Mouse (Mus musculus) cerebral cortex, adult 2 months (tissue): Measurements from ENCODE around the gene F5.

Experiments
- WGBS: fragments of 180-500 bp; shearing (Covaris S2); methylation state at CpG from one replicate; pipeline ENCODE4 v1.1.7; 2018; 5-methylcytosine and 5-hydroxymethylcytosine counted together

The F5 gene

DNA sequence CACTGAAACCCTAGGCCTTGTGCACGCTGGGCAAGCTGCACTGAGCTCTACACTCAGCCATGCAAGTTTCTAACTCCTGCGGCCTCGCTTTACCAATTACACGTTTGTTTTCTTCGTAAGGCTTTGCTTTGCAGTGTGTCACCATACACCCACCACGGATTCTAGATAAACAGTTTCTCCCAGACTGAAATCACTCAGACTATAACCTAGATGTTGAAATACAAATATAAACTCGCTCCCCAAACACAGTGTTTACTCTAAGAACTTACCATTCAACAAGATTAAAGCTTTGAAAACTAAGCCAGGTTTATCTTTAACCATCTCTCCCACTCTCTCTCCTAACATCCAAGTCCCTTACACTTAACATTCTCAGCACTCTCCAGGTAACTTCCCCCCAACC is 83.4 kb downstream of the F5 start:
- WGBS: 80% methylated on average over 7 of the region's 7 CpGs

DNA sequence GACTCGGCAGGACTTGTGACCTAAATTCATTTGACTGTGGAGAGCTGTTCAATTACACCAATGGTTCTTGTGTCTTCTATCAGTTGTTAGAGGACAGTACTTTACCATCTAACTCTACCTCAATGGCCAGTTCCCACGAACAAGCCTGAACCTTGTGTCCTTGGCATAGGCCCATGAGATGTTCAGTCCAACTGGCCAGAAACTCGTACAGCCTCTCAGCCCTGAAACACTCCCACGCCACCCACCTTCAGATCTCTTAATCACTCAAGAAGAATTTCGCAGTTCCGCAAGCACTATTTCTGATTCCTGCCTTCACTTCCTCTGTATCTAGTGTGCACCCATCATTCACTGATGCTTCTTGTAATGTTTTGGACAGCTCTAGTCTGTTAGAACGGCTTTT is 84.4 kb downstream of the F5 start:
- WGBS: 55% methylated on average over 7 of the region's 7 CpGs

DNA sequence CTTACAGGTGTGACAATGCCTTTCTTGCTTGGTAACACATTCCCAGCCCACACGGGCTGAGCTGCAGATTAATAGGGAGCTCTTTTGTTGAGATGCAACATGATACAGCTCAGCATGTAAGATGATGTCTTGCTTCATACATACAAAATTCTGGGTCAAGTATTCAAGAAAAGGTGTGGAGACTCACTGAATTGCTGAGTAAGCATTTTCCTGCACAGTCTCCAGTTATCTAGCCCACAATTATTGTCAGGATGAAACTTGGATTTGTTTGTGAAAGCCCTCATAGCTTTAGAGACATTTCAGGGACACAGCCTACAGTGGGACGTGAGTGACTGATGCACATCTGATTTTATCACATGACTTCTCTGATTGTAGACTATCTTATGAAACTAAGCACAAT is 89.9 kb downstream of the F5 start:
- 82% methylated on average over 2 of the region's 2 CpGs for WGBS

DNA sequence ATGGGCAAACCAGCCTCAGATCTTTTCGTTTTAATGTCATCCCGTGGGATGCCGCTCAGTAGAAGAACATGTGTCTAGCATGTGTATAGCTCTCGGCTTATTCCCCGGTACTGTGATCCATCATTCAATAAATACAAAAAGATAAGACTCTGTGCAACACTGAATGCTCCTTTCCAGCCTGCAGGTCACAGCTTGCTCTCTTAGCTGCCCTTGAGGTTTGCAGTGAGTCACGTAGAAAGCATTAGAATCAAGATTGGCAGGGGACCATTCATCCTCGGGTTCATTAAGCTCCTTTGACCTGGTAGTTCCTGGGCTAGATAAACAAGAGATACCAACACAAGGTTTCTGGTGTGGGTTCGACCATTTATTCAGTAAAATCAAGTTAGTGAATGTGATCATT is 91.2 kb downstream of the F5 start:
- WGBS: 83% methylated on average over 8 of the region's 8 CpGs

DNA sequence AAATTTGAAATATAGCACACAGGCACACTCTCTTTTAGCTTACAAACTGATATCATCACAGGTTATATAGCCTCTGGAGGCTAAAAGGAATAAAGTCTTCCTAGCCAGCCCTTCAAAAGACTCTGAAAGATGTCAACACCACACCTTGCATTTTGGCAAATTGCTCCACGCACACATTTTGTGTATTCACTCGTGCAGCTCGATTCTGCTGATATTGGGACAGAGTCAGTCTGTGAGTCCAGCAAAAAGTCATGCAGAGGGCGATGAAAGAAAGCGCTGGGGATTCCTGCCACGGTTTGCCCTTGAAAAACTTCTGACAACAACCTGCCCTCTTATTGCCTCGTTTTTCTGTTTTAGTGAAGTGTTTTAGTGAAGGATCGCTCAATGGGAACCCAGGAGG is 95.8 kb downstream of the F5 start:
- WGBS: 61% methylated on average over 8 of the region's 8 CpGs

DNA sequence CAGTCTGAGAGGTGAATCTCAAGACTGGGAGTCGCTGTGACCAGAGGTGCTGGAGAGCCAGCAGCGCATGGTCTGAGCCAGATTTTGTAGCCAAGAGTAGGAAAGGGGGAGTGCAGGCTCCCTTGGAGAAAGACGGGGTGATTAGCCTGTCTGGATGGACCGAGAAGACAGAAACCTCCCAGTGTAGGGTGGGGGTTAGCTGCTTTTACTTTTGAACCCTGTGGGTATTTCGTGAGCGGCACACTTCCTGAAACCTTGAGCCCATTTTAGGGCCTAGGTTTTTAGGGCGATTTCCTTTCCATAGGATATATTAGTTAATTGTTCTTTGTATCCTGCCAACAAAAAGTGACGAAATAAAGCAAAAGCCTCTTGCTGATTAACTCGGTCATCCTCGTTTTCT is 96.3 kb downstream of the F5 start:
- WGBS: 24% methylated on average over 10 of the region's 10 CpGs

DNA sequence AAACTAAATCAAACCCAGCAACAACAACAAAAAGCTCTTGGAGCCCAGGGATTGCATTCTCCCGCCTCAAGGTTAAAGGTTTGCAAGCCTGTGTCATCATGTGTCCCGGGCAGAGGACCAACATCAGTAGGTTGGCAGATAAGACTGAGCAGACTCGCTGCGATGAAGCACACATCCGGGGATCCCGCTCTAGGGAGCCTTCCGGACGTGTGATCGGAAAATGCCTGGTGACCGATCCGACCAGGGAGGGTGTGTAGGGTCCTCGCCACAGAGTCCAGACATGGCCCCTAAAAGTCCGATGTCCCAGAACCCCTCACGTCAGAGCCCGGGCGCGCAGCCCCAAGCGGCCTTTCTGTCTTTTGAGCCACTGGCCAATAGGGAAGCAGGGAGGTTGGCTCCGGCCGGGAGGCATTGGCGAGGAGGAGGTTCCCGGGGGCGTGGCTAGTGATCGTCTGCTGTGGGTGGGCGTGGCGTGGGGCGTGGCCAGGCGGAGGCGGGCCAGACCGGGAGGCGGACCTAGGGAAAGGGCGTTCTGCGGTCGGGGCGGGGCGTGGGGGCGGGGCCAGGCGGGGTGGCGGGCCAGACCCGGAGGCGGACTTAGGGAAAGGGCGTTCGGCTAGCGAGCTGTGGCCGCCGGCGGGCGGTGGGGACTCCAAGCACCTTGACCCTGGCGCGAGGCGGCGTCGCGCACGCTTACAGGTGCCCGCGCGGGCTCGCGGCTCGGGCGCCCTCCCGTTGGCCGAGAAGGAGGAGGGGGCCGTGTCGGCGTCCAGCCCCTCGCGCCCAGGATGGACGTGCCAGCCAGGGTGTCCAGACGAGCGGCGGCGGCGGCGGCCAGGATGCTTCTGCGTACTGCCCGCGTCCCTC is 97.1 kb downstream of the F5 start, which contains the start of gene Slc19a2:
Slc19a2 (plus strand) TSS at position 582 of the 867 bp plus-strand sequence.
- under 1% methylated on average over 78 of the region's 79 CpGs for WGBS

DNA sequence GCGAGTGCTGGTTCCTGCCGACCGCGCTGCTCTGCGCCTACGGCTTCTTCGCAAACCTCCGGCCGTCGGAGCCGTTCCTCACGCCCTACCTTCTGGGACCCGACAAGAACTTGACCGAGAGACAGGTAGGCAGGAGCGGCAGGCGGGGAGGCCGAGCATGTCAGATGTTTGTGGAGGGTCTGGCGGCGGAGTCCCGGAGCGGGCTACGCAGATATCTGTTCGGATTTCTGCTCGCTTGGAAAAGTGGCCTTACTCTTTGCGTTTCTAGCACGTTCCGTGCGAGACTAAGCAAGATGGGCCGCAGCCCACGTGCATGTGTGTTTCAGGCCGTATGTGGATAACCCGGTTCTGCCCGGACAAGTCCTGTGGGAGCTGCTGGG is 97.7 kb downstream of the F5 start:
- under 1% methylated on average over 33 of the region's 33 CpGs for WGBS

DNA sequence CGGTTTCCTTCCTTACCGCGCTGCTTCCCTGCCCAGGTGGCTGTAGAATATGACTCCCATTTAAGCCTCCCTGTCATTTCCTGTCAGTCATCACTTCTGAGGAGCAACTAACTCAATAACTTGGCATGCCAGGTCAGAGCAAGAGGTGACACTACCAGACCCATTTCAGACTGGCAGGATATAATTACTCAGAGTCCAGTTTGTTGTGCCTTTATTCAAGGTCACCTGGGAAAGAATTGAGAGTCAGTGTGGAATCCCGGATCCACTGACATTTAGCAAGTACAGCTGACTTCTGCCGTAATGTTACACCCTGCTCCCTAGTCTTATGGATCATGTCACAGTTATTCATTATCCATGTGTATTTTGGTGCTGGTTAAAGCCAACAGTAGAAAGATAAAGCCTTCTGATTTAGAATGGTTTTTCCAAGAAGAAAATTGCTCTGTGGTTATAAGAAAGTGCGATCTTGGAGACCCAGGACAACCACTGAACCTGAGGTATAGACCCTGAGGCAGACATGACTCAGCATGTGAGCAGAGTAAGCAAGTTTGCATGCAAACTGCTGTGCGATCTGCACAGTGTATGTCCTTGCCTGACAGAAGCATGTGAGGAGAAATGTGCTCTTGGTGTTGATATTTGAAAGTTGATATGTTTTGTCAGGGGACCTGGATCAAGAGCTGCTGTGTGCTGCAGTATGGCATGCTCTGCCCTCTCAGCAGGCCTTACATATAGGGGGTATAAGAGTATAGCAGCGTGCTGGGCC is 98.9 kb downstream of the F5 start:
- WGBS: 40% methylated on average over 8 of the region's 8 CpGs

DNA sequence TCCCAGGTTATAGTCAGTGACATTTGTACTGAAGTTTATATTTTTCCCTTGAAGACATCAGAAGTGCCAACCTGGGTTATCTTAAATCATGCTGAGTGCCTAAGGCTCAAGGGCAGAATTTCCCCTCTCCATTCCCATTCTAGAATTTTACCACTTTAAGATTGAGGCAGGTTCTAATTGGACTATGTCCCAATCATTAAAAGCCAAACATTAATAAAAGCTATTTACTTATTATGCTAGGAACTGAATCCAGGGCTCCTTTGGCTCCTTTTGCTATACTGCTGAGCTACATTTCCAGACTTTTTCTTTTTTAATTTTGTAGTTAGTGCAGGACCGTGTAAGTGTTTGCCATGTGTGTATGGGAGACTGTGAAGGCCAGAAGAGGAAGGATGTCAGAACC is 99.8 kb downstream of the F5 start:
- WGBS: 87% methylated on average over 1 of the region's 1 CpGs

DNA sequence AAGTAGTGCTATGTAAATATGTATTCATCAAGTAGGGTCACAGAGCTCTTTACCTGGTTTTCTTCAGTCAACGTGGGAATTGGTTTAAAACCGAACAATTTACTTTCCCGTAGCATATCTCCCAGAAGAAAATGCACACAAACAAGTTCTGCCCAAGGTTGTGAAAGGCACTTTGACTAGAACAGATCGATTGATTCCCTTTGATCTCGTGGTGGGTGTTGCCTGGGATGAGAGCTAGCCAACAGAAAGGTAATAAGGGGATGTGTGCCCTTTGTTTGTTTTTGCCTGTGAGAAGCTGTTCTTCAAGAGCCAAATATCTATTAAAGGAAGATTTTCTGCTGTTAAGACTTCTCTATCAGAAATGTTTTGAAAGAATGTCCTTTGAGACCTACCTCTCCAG is 100.9 kb downstream of the F5 start:
- 82% methylated on average over 5 of the region's 5 CpGs for WGBS

DNA sequence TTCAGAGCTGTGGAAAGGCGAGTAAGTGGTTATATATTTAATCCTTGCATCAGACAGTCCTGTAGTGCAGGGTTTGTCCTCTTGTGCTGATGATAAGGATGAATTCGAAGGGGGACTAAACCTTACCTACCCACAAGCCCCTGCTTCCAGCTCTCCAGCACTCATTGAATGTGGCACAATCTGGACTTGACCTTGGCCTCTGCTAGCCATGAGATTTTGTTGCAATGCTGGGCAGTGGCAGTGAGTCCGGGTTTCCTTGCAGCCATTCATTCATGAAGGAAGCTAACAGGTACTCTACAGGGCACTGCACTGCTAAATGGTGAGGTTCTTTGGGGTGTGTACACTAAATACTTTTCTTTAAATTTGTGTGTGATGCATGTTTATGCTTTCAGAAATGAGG is 103.2 kb downstream of the F5 start:
- 86% methylated on average over 3 of the region's 3 CpGs for WGBS

DNA sequence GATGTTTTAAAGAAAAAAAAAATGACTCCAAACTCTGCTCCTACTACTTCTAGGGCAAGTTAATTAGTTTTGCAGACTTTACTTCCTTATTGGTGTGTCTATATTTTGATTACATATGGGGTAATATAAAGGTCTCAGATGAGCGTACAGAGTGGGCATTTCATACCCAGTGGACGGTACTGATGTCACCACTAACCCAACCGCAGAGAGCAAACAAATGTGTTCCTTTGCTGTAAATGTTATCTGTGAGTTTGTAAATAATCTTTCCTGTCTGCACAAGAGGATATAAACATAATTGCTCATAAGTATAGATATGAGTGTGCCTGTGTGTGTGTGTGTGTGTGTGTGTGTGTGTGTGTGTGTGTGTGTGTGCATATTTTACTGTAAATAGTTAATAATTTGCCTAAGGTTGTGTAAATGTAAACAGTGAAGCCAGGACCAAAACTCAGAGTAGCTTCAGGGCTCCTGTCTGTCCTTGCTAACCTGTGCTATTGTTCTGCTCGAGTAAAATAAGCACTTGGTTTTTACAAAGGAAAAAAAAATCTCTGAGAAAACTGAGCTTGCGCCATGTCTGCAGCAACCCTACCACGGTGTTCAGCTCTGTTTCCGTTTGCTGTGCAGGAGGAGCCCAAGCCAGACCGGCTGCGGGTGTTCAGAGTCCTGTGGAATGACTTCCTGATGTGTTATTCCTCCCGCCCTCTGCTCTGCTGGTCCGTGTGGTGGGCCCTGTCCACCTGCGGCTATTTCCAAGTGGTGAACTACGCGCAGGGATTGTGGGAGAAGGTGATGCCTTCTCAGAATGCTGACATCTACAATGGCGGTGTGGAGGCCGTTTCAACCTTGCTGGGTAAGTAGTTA is 108.8 kb downstream of the F5 start:
- 82% methylated on average over 16 of the region's 16 CpGs for WGBS

DNA sequence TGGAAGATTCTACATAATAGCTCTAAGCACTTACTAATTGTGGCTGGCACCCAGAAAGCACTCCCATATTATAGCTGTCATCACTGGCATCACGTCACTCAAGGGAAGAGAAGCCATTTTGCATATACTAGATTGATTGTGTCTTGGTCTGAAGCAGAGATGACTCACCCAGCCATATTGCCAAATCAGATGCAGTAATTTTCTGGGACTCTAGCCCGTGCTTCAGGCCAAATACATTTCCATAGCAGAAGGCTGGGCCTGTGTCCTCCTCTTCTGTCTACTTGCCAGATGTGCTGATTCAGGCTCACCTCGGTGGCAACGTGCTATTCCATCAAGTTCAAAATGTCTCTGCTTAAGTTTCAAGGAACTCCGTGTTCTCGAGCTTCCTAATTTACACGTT is 109.9 kb downstream of the F5 start:
- WGBS: 36% methylated on average over 7 of the region's 7 CpGs
